Mouse (Mus musculus): ENCODE measurements around the gene Tmem238.

- TF ChIP-seq POLR2A (IDR thresholded peaks at IDR 0.05; ENCODE audit: insufficient read depth, low read depth, low read length): no peak
- TF ChIP-seq EP300 (IDR thresholded peaks at IDR 0.05; ENCODE audit: insufficient read depth, low read depth, low read length): no peak
- no peak for TF ChIP-seq CTCF (IDR thresholded peaks at IDR 0.05)
Measured at GRCm38 (mm10) chr7:4802247-4802646, 12.8 kb upstream of the Tmem238 start.
